Mouse (Mus musculus): ENCODE results near the gene Olfr642. TPM values are rescaled to one million over a fixed set of nuclear protein-coding genes. Genes with fewer than 3 reads are reported as not detected.

The Olfr642 gene
- polyA plus RNA-seq, 1 experiment from 2014 or later: not detected

DNA sequence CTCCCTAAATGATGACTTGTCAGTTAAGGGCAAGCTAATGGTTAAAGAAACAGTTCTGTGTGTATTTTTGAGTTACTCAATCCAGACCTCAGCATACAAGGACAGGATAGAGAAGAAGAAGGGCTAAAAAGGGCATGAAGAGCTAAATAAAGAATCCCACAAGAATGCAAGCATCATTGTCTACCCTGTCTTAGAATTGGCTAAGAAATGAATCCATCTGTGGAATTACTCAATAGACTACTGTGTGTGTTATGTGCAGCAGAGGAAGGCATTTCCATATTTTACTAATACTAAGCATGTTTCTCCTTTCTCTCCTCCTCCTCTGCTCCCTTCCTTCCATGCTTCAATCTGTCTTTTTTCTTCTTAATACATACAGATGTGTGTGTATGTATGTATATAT lies 53.3 kb downstream of the Olfr642 start:
- Histone ChIP-seq H3K27me3 (no peaks in the 10 kb centered on the region), H3K4me1 (replicated peaks) (no peaks in the 10 kb centered on the region), H3K9me3 (replicated peaks) (no peaks in the 10 kb centered on the region), H3K4me3 (replicated peaks) (no peak overlapping the region), H3K27ac (replicated peaks) (no peak overlapping the region), H3K36me3 (replicated peaks) (no peaks in the 10 kb centered on the region), H3K4me2 (no peak overlapping the region), H3K9ac (no peak overlapping the region)
- ATAC-seq (ENCODE audit: insufficient read depth): no peak

GRCm38 (mm10) chr7:103998446-103998845 lies 54.0 kb downstream of the Olfr642 start, which contains the start of gene Olfr638:
Olfr638 (plus strand) TSS chr7:103998746.
- no peaks in the 10 kb centered on the region for H3K9me3 ChIP-seq (replicated peaks)
- no peak within 1 kb of the TSS for H3K4me2 ChIP-seq
- ATAC-seq (ENCODE audit: insufficient read depth): no peak
- H3K4me1 ChIP-seq (replicated peaks): no peaks in the 10 kb centered on the region
- H3K36me3 ChIP-seq (replicated peaks): no peaks in the 10 kb centered on the region
- no peak within 1 kb of the TSS for H3K27ac ChIP-seq (replicated peaks)
- no peaks in the 10 kb centered on the region for H3K27me3 ChIP-seq
- no peak within 1 kb of the TSS for H3K4me3 ChIP-seq (replicated peaks)
- H3K9ac ChIP-seq: no peak within 1 kb of the TSS

Other genes starting within 250 kb of the Olfr642 start
- gene Hbb-bt, start 238.7 kb downstream of the Olfr642 start, polyA plus RNA-seq (2015; fragmentation: Nextera tagmentation; extraction: Ambion mirVana): 48,050 and 52,773 TPM in 2 replicates
- 116,188 and 122,775 TPM in 2 replicates for gene Hbb-bs, start 224.6 kb downstream of the Olfr642 start, polyA plus RNA-seq (2015; fragmentation: Nextera tagmentation; extraction: Ambion mirVana)
- gene Hbb-bh2, start 212.1 kb downstream of the Olfr642 start, polyA plus RNA-seq (2015; fragmentation: Nextera tagmentation; extraction: Ambion mirVana): not detected in 2 replicates
- gene Hbb-bh1, start 209.5 kb downstream of the Olfr642 start, polyA plus RNA-seq (2015; fragmentation: Nextera tagmentation; extraction: Ambion mirVana): 44.8 and 64.6 TPM in 2 replicates
- gene Hbb-y, start 199.4 kb downstream of the Olfr642 start, polyA plus RNA-seq (2015; fragmentation: Nextera tagmentation; extraction: Ambion mirVana): 304 and 542 TPM in 2 replicates
- gene Olfr66, start 166.4 kb downstream of the Olfr642 start, polyA plus RNA-seq (2015; fragmentation: Nextera tagmentation; extraction: Ambion mirVana): 0.13 TPM in 1 of 2 replicates, not detected in the other
- not detected in 2 replicates for gene Olfr64, start 158.2 kb downstream of the Olfr642 start, polyA plus RNA-seq (2015; fragmentation: Nextera tagmentation; extraction: Ambion mirVana)
- gene Olfr65, start 149.2 kb downstream of the Olfr642 start, polyA plus RNA-seq (2015; fragmentation: Nextera tagmentation; extraction: Ambion mirVana): not detected in 2 replicates
- gene Olfr631, start 123.8 kb downstream of the Olfr642 start, polyA plus RNA-seq (2015; fragmentation: Nextera tagmentation; extraction: Ambion mirVana): 0.20 and 0.48 TPM in 2 replicates
- gene Olfr632, start 118.3 kb downstream of the Olfr642 start, polyA plus RNA-seq (2015; fragmentation: Nextera tagmentation; extraction: Ambion mirVana): 0.16 and 0.23 TPM in 2 replicates
- 0.02 TPM in 1 of 2 replicates, not detected in the other for gene Olfr633, start 108.2 kb downstream of the Olfr642 start, polyA plus RNA-seq (2015; fragmentation: Nextera tagmentation; extraction: Ambion mirVana)
- not detected in 2 replicates for gene Olfr635, start 81.5 kb downstream of the Olfr642 start, polyA plus RNA-seq (2015; fragmentation: Nextera tagmentation; extraction: Ambion mirVana)
- gene Olfr638, start 53.9 kb downstream of the Olfr642 start, polyA plus RNA-seq (2015; fragmentation: Nextera tagmentation; extraction: Ambion mirVana): not detected in 2 replicates
- not detected in 2 replicates for gene Olfr639, start 35.4 kb downstream of the Olfr642 start, polyA plus RNA-seq (2015; fragmentation: Nextera tagmentation; extraction: Ambion mirVana)
- not detected in 2 replicates for gene Olfr640, start 27.1 kb downstream of the Olfr642 start, polyA plus RNA-seq (2015; fragmentation: Nextera tagmentation; extraction: Ambion mirVana)
- not detected in 2 replicates for gene Olfr641, start 17.2 kb downstream of the Olfr642 start, polyA plus RNA-seq (2015; fragmentation: Nextera tagmentation; extraction: Ambion mirVana)
- not detected in 2 replicates for gene 4930516K23Rik, start 8.8 kb upstream of the Olfr642 start, polyA plus RNA-seq (2015; fragmentation: Nextera tagmentation; extraction: Ambion mirVana)
- gene Olfr644, start 19.2 kb upstream of the Olfr642 start, polyA plus RNA-seq (2015; fragmentation: Nextera tagmentation; extraction: Ambion mirVana): not detected in 2 replicates
- not detected in 2 replicates for gene Olfr645, start 32.8 kb upstream of the Olfr642 start, polyA plus RNA-seq (2015; fragmentation: Nextera tagmentation; extraction: Ambion mirVana)
- not detected in 2 replicates for gene Olfr646, start 52.2 kb upstream of the Olfr642 start, polyA plus RNA-seq (2015; fragmentation: Nextera tagmentation; extraction: Ambion mirVana)
- not detected in 2 replicates for gene Ubqln5, start 77.2 kb upstream of the Olfr642 start, polyA plus RNA-seq (2015; fragmentation: Nextera tagmentation; extraction: Ambion mirVana)
- not detected in 2 replicates for gene Olfr643, start 84.7 kb upstream of the Olfr642 start, polyA plus RNA-seq (2015; fragmentation: Nextera tagmentation; extraction: Ambion mirVana)
- gene Ubqln3, start 90.6 kb upstream of the Olfr642 start, polyA plus RNA-seq (2015; fragmentation: Nextera tagmentation; extraction: Ambion mirVana): not detected in 2 replicates
- gene Ubqlnl, start 97.9 kb upstream of the Olfr642 start, polyA plus RNA-seq (2015; fragmentation: Nextera tagmentation; extraction: Ambion mirVana): not detected in 2 replicates
- gene Olfm5, start 112.2 kb upstream of the Olfr642 start, polyA plus RNA-seq (2015; fragmentation: Nextera tagmentation; extraction: Ambion mirVana): not detected in 2 replicates
- 0.06 and 0.08 TPM in 2 replicates for gene Olfr648, start 130.7 kb upstream of the Olfr642 start, polyA plus RNA-seq (2015; fragmentation: Nextera tagmentation; extraction: Ambion mirVana)
- not detected in 2 replicates for gene Olfr649, start 143.3 kb upstream of the Olfr642 start, polyA plus RNA-seq (2015; fragmentation: Nextera tagmentation; extraction: Ambion mirVana)
- 0.43 and 0.50 TPM in 2 replicates for gene Trim6, start 166.1 kb upstream of the Olfr642 start, polyA plus RNA-seq (2015; fragmentation: Nextera tagmentation; extraction: Ambion mirVana)
- gene Trim34a, start 191.8 kb upstream of the Olfr642 start, polyA plus RNA-seq (2015; fragmentation: Nextera tagmentation; extraction: Ambion mirVana): 1.6 and 1.8 TPM in 2 replicates
- gene Trim5, start 235.4 kb upstream of the Olfr642 start, polyA plus RNA-seq (2015; fragmentation: Nextera tagmentation; extraction: Ambion mirVana): 0.32 and 0.37 TPM in 2 replicates